Mouse (Mus musculus) adrenal gland, adult (tissue): ENCODE data around the gene Ano4.

Experiments used
- DNase-seq, 2 experiments: peaks; one replicate each; pipeline ENCODE4 v3.0.0; 2022 to 2023; ENCODE audit warnings: low spot score in 1 of 2; ENCODE audit not compliant: inconsistent age in 2 of 2

Gene Ano4

DNA sequence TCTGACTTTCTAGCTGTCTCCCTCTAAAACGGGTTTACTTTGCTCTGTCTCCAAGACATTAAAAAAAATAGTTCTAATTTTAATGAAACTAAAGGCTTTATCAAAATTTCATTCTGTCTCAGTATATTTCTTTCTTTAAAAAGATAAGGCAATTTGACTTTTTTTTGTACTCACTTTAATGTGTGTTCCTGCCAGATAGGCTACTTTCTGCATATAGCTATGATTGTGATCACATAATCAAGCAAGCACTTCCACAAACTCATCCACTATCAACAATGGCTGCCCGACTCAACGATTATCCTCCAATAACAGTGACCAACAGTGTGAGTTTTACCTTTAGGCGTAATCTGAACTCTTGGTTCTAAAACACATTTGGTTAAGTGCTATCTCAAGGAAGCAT, 55.3 kb downstream of the Ano4 start:
- DNase-seq = no peak

DNA sequence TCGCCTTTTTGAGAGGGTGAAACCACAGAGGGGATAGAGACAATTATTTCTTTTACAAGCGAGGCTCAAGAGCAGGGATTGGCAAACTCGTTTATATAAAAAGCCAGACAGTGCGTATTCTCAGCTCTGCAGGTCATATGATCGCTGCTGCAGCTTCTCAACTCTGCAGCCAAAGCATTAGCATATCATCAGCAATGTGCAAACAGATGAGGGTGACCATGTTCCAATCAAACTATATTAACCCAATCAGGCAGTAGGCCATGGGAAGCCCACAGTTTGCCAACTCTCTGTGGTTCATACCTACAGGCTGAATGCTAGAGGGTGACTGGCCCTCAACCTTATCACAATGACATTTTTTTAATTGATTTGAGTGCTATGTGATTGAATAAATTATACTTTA, 64.2 kb downstream of the Ano4 start:
- no peak for DNase-seq

DNA sequence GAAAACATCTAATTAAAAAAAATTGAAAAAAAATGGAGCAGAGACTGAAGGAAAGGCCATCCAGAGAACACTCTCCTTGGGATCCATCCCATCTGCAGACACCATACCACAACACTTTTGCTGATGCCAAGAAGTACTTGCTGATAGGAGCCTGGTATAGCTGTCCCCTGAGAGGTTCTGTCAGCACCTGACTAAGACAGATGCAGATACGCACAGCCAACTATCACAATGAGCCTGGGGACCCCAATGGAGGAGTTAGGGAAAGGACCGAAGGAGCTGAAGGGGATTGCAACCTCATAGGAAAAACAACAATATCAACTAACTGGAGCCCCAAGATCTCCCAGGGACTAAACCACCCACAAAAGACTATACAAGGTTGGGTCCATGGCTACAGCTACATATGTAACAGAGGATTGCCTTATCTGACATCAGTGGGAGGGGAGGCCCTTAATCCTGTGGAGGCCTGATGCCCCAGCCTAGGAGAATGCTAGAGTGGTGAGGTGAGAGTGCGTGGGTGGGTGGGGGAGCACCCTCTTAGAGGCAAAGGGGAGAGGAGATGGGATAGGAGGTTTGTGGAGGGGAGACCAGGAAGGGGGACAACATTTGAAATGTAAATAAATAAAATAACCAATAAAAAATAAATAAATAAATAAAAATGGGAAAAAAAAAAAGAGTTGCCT, 71.4 kb downstream of the Ano4 start:
- DNase-seq = no peak

DNA sequence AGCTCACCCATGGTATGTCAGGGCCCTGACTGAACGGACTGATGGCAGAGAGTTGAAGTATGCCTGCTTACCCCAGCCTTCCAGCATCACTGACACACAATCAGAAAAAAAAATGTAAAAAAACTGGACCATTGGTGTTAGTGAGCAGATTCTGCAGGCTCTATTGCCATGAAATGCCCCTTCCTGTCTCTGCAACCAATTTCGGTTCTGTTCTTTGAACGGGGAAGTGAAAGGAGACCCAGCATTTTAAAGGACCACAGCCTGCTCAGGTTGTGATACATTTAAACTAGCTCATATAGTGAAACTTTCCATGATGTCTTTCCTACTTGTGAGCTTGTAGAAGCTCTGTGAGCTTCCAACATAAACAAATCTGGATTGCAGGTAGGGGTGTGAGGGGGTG, 77.2 kb downstream of the Ano4 start:
- no peak for DNase-seq

DNA sequence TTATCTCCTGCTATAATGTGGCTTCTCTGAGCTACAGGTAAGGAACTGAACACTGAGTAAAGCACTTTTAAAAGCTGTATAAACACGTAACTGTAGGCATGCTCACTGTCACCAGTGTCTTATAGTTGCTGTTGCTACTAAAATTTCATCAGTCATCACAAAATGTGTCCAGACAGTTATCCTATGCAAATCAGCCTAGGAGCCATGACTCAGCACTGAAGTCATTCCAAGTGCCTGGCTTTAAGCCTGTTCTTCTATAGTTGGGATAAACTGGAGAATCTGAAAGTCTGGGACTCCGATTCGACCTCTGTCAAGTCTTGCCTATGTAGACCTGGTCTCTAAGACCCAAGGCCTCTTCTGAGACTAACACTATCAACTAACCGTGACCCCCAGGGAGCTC, 81.2 kb downstream of the Ano4 start:
- DNase-seq = no peak

DNA sequence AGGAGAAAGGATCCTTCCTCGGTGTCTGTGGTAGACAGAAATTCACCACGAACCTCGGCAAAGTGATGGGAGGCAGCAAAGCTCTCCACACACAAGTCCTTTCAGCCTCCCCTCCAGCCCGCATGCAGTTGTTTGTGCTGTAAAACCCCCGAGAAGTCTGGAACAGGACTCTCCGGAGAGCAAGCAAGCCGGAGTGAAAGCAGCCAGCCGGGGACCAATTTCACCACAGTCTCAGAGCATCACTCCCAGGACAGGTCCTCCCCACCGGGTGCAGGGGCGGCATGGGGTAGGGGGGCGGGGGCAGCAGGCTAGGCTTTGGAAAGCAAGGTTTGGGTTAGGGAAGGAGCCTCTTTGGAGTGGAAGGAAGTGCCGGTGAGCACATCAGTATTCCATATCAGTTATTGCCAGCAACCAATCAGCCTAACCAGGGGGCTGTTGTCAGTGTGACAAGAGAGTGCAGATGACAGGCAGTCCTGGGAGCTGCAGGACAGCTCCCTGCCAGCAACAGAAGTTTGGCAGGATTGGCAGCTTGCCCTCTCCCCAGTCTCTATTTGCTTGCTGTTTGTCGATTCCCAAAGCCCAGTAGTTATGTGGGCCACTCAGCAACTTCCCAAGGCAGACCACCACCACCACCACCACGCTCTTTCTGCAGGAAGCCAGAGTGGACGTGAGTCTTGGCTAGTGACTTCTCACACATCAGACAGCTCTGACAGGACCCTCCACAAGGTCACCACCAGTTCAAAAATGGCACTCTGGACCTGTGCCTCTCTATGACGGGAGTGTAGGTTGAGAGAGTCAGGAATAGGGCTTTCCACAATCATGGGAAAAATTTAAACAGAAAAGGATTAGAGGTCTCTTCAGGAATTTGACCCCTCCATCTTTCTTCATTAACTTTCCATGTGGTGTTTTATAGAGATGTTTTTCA, 86.8 kb downstream of the Ano4 start:
- DNase-seq = peak in 1 of 2 experiments; percentile 24

DNA sequence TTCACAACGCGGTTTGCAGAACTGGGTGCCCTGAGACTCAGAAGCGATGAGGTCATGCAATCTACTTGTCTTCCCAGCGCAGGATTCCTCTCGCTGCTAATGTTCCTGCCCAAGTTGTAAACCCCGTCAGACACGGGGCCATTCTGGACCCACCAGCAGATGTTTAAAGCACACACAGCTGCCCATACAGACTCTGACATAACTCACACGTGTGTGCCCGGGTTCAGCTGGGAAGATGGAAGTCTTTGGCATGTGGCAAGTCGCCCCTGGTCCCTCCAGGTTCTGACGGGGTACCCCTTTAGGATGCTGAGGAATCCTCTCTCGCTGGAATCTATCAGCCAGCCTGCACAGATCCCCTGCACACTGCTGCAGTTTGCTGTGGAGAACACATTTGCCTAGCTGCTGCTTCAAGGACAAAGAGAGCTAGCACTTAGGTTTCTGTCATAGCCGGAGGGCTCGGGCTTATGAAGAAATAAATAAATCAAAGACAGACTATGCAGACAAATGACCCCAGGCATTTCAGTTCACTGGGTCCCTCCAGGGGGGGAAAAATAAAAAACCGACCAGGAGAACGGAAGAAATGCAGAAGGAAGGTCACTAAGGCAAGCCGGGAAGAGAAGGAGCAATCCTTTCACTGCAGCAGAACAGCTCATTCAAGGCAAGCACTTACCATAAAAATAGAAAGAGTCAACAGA, 87.7 kb downstream of the Ano4 start:
- peak in 1 of 2 experiments; percentile 51 for DNase-seq

DNA sequence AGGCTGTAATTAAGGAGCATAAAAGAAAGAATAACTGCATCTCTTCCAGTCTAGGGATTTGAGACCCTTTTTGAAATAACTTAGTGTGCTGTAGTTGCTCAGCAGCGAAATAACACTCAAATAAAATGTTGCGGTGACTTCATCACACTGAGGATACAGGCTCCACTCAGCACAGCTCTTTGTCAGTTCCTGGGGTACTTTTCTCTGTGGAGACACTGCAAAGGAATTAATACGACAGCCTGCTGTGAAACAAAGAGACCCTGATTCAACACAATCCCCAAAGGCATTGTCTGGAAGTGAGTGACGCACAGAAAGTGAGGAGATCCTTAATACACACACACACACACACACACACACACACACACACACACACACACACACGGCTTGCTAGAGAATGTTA, 89.8 kb downstream of the Ano4 start:
- DNase-seq = no peak

DNA sequence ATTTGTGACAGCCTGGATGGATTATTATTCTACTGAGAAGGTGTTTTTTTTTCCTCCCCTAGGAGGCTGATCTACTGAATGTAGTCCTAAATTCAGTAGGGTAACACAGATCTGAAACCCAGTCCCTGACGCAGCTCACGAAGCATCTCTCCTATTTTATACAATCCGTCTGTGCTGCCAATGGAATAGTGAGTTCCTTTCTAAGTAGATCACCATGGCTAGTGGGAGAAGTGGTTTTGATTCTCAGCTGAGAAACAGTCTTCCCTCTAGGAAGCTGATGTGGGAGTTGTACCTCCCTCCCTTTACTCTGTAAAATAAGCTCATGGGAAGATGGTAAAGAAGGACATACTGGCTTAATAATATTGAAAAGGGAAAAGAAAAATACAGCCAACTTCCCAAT, 90.8 kb downstream of the Ano4 start:
- DNase-seq = no peak

DNA sequence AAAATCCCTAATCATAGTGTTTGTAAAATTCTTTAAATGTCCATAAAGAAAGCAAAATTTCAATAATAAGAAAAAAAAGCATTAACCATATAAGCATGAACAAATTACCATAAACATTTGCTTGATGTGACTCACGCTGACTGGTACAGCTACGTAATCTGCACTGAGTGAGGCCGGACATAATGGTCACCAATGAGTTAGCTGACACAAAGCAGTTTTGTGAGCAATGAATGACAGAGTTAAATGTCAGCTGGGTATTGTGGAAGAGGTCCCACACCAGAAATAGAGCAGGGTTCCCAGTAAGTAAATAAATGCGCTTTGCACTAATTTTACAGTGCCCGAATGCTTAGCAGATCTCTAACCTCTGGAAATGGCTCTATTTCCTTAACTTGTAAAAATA, 91.9 kb downstream of the Ano4 start:
- DNase-seq = no peak

DNA sequence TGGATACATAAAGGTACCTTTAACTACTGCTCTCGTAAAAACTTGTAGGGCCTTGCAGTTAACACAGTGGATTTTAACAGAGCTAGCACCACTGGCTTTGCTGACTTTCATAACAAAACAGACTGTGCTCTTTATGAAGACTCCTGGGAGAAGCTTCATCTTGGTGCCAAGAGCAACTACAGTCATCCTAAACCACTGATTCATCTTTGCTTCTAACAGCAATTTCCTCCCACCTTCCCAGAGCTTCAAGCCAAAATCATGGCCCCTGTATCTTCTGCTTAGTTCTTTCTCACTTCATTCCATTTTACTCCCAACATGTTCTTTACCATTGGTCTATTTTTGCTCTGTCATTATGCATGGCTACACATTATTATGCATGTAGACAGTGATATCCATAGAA, 100.8 kb downstream of the Ano4 start:
- DNase-seq = no peak

DNA sequence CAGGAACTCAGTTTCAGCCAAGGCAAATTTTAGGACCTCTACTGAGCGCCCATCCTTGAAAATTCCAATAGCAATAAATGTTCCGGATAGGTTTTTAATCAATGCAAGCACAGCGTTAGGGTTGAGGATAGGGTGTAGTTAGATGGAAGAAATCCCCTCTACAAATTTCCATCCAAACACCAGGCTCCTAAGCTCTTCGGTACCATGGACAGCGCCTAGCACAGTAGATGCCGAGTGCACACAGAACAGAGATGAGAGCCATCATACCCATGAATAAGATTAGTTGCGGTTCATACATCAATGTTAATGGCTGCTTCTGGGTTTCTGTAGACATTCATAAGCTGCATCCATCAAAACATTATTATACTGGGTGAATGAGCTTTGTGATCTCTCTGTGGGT, 120.0 kb downstream of the Ano4 start:
- peak; percentile 17 to 66 for DNase-seq

DNA sequence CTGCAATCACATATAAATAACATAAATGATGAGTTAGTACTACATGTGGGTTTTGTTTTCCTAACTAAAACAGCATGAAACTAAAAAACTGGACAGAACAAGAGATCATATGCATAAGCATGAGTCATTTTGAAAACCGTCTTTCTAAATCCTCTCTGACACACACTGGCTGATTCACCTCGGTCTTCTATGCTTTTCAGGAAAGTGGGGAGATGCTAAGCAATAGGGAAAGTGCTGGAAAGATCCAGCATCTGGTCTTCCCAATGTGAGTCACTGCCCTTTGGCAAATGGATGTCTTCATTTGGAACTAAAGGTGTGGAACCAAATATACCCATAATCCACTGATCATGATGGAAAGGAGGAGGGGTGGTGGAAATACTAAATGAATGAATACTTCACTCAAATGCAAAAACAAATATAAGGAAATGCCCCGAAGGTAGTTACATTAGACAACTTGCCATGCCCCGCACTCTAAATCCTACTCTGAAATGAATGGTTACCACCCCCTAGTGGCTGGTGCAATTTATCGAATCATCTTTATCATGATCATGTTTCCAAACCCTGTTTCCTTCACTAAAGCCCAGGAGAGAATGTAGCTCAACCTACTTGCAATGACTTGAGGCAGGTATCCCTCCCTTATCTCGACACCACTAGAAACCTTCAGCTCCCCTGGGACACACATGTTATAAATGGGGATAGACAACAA, 122.1 kb downstream of the Ano4 start:
- no peak for DNase-seq

DNA sequence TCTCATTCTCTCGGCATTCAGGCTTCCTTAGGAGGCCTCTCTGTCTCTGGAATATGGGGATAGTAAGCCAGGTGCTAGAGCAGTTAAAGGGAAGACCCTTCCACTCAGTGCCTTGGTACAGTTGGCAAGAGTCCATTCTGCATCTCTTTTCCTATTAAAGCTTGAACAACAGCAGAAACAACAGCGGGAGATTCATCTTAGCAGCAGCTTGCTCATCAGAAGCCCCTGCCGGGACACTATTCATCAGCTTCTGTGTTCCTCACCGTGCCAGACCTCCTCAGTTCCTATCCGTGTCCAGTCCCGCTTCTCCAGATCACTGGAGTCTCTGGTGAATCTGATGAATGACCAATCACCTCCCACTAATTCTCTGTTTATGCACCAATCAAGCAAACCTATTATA, 128.5 kb downstream of the Ano4 start:
- no peak for DNase-seq

DNA sequence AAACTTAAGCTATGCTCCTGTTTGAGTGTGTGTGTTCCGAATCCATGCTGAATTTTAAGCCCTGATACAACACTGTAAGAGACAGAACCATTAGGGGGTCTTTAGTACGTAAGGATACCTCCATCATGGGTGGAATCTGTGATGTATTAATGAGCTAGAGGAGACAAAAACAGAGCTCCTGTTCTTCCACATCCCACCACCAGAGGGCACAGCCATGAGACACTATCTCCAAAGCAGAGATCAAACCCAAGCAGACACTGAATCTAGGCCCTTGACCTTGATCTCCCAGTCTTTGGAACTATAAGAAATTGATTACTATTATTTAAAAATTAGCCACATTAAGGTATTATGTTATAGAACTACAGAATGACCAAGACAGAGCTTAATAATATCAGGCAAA, 138.7 kb downstream of the Ano4 start:
- DNase-seq = peak; percentile 7 to 57

DNA sequence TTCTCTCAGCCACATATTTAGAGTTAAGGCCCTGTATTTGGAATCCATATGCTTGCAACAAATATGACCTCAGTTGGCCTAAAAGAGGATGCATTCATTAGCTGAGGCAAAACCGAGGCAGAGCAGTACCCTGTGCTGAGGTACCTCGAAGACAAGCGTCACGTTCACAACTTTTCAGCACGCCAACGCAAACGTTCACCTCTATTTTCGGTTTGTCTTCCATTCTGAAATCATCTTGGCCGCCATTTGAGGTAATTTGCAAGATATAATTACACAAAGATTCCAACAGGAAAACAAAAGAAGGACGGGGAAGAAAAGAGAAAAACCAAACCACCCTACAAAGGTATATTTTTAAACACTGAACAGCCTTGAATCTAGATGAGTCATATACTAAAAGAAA, 148.1 kb downstream of the Ano4 start:
- no peak for DNase-seq

DNA sequence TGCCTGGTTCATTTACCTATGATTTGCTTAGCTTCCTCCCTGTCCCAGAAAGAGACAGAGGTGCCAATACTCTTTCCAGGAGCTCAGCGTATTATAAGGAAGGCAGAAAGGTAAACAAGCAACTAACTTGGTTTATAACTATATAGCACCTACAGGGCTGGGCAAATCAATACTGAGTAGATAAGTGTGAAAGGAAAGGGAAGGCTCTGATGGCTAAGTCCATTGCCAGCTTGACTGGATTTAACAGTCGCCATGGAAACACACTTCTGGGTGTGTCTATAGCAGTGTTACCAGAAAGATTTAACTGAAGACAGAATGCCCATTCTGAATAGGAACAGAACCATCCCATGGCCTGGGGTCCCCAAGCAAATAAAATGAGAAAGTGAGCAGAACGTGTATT, 149.5 kb downstream of the Ano4 start:
- DNase-seq = no peak

DNA sequence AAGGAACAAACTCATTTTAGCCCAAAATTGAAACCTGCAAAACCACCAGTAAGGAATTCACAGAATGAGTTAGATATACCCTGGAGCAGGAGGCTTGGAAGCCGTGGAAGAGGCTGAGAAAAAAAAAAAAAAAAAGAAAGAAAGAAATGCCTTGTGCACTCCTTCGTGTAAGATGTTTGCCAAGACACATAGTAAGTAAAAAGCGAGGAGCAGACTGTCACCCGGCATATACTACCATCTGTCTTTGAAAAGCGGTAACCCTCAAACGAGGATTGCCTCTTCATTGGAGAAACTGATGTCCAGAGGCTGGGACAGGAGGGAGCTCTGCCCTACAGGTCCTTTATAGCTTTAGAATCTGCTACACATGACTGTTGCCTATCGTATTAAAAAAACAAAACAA, 150.1 kb downstream of the Ano4 start:
- DNase-seq = no peak

DNA sequence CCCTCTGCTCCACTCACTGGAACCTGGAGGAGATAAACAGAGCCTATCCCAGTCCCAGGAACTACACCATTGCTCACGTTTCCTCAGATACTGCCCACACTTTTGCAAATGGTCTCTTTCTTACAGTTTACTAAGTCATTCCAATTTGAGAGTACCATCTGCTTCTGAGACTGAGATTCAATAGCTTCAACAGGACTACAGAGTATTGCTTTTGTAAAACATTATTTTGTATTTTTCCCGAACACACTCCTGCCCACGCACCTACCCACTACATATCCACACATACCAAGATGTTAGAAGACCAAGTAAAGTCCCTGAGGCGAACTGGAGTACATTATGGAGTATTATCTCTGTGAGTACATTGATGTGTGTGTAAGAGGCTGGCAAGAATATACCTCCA, 166.6 kb downstream of the Ano4 start:
- DNase-seq = no peak

DNA sequence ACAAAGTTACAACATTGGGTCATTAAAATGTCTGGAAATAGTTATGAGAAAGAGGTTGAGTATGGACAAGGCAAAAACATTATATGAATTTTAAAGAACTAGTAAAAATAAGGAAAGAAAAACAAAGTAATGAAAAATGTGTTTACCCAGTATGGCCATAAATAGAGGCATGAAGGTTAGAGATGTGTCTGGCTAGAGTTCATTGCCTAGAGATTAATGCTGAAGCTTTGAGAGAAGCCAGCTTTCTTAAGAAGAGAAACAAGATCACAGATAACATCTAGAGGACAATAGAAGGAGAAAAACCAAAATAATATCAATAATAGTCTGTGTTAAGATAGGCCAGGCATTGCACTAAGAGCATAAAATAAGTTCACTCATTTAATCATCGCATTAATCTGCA, 180.0 kb downstream of the Ano4 start:
- no peak for DNase-seq

DNA sequence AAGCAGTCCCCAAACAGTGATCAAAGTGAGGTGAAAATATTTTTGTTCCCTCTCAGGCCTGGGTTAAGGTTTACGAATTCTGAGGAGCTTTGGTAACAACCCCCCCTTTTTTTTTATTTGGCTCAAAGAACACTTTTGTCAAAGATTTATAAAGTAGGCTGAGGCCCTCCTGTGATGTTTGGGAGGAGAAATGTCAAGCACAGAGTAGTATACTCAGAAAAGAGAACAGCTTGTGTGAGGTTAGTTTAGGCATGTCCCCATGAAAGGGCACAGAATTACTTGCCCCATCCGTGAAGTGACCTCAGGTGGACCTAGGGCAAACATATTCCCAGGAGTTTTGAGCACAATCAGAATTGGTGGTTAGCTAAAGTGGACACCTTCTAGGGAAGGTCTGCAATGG, 189.1 kb downstream of the Ano4 start:
- no peak for DNase-seq
